Mouse (Mus musculus): ENCODE measurements around the gene Stx17.

Gene Stx17

DNA sequence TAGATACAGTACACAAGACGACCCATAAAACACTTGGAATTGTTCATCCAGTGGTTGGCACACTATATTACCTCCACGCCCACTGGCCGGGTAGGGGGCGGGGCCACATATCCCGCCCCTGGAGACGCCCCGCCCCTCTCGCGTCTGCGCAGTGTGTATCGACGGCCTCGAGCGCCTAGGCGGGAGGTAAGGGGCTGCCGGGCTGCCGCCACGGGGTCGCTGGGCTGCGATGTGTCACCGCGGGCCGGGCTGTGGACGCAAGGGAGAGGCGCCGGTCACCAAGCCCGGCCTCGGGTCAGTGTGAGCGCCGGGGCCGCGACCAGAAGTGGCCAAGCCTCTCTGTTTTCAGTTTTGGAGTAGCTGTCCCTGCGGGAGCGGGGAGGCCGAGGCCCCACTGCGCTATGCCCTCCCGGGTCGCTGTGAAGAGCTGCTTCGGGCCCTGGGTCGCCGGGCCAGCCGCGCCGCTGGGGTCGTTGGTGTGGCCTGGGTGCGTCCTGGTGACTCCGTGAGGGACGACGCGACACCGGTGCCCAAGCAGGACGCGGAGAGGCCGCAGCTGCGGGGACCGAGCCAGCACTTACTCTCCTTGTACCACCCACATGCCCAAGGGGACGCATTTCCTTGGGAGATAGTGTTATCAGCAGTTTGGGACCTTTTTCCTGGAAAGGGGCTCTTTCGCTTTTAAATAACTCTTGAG lies at the start of gene Stx17:
Gene Stx17 (plus strand): TSS at position 143 of the 697 bp plus-strand sequence.
- DNase-seq (ENCODE audit: low spot score in 2 of 2), result peak; percentile 88 to 89

DNA sequence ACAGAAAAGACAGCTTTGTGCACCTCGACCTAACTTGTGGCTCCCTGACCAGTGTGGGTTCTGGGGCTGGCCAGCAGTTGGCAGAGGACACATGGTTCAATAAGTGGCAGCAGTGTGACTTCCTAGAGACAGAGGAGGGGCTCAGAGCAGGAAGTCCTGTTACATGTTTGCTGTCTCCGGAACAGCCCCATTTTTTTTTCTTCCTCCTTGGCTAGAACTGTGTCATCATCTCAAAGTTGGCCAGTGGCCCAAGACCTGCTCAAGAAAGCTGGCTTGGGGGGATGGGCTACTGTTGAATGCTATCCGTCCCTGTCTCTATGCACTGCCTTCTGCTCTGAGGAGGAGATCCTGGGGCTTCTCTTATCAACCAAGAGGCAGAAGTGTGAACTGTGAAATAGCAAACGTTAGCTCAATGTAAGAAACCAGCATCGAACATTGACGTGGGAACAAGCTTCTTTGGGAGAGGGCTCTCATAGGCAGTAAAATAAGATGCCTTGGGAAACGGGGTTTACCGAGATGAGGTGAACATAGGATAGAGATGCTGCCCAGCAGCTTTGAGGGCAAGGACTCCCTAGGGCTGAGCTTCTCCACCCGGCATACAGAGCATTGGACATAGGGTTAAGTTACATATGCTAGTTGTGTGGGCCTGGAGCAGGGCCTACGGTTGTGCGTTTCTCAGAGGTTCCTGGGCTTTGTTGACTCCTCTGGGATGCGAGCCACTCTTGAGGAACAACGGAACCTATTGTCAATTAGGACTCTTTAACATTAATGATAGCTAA lies 47.8 kb upstream of the Stx17 start:
- peak; percentile 44 to 47 for DNase-seq (ENCODE audit: low spot score in 2 of 2)

DNA sequence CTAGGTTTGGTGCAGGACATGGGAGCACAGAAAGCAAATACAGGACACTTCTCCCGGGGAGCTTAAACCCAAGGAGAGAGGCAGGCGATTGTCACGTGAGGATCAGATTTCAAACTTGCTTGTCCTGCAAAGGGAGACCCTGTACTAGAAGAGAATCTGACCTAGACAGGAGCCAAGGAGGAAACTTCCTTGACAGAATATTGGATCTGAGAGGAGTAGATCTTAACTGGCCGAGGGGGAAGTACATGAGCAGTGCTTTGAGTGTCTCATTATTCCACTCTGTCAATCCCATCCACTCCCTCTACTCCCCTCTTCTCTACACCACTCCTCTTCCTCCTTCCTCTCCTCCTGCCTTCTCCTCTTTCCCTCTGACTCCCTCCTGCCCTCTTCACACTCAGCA lies 46.5 kb upstream of the Stx17 start:
- no peak for DNase-seq (ENCODE audit: low spot score in 2 of 2)

DNA sequence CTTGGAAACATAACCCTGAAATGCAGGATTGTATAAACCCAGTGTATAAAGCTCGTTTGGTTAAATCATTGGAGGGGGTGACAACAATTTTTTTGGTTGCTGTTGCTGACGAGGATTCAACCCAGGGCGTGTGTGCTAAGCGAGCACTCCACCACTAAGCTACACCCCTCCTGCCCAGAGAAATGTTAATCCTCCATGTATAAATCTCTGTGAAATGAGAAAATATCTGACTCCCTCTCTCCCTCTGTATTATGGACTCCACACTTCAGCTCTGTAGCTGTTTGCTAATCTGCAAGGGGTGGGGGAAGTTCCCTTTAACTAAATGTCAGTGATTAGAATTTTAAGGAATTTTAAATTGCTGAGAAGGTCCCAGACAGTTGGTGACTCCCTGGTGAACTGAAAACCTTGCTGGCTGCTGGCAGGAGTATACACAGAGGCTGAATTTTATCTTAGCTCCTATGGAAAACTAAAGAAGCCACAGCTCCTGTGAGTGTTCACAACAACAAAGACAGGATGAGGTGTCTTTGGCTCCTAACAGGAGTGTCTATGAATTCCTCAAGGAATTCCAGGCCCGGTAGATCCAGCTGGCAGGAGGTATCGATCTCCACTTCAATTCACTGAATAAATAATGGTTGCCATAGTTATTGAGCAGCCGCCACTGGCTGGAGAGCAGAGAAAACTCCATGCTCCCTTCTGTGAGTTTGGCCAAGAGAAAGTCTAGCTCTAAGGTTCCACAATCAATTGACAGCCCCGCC lies 45.3 kb upstream of the Stx17 start:
- DNase-seq (ENCODE audit: low spot score in 2 of 2), result peak in 1 of 2 experiments; percentile 38

DNA sequence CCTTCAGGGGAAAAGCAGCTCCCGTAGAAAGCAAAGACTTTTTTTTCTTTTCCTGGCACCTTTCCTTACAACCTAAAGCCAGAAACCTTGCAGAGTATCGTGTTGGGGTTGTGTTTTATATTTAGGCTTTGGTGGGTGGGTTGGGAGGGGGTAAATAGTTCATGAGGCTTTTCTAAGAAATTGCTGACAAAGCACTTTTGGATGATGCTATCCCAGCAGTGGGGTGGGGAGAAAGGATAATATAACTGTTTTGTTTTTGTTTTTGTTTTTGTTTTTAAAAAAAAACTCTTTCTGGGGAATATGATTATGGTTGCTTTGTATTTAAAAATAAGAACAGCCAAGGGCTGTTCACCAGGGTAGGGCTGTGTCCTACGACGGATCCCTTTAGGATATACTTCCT lies 41.3 kb upstream of the Stx17 start:
- no peak for DNase-seq (ENCODE audit: low spot score in 2 of 2)

DNA sequence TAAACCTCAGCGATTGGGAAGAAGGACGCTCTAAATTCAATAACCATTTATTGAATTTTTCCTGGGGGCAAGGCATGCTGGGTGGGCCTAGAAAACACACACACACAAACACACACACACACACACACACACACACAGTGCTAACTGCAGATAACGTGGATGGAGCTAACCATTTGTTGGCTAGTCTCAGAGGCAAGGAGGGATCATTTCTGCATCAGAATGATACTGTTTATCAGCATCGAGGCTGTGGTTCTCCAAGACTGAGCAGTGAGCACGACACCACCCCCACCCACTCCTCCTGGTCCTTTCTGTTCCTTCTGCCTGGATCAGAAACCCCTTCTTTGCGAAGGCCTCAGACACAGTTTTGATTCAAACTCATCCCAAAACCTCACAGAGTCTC lies 38.1 kb upstream of the Stx17 start:
- no peak for DNase-seq (ENCODE audit: low spot score in 2 of 2)

DNA sequence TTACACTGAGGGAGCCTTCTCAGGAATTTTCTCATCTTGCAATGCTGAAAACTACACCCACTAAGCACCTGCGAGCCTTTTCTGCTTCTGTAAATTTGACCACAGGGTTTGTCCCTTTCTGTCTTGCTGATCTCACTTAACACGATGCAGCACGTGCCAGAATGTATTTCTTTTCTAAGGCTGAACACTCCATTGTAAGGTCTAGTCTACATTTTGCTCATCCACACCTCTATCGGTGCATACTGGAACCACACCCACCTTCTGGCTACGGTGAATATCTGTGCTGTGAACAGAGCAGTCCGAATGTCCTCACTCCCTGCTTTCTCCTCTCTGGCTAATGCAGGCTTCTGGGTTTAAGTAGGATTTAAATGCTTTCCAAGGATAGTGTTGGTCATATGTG lies 37.2 kb upstream of the Stx17 start:
- no peak for DNase-seq (ENCODE audit: low spot score in 2 of 2)

DNA sequence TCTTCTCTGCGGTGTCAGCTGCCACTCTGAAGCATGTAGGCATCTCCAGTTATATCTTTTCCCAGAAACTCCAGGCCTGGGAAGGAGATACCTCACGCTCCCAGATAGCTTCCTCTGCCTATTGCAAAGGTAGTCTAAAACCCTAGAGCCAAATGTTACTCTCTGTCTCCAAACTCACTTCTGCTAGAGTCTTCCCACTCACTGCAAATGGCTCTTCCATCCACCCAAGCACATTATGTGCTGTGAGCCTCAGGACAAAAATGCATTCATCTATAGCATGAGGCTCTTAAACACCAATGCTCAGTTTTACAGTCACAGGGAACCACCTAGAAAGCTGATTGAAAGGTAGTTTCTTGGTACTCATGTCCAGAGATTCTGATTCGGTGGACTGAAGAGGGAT lies 31.5 kb upstream of the Stx17 start:
- DNase-seq (ENCODE audit: low spot score in 2 of 2), result no peak

DNA sequence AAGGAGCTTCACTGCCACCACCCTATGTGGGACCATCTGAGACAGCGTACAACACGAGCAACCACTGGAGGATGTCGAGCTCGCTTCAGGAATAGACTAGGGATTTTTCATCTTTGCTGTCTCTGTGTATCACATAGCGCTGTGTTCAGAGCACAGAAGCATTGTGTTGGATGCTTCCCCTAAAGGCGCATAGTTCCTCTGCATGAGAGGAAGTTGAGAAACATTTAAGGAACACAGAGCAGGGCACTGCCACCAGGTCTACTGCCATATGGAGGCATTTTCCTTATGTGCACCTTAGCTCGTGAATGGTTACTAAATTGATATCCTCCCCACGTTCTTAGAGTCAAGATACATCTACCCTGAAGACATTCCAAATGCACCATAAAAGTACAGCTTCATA lies 24.5 kb upstream of the Stx17 start:
- no peak for DNase-seq (ENCODE audit: low spot score in 2 of 2)

DNA sequence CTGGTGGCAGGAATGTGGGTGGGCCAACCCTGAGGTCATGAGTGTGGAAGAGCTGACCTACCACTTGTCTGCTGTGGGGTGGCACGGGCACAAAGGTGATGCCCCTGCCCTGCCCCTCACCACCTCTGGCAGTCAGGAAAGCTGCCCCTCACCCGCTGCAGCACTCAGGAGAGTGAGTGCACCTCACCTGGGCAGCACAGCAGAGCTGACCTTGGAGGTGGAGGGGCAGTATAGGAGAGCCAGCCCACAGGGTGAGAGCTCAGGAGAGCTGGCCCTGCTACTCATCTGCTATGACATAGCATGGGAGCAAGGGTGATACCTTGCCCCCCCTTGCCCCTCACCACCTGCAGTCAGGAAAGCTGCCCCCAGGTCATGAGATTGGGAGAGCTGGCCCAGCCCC lies 22.7 kb upstream of the Stx17 start:
- no peak for DNase-seq (ENCODE audit: low spot score in 2 of 2)

DNA sequence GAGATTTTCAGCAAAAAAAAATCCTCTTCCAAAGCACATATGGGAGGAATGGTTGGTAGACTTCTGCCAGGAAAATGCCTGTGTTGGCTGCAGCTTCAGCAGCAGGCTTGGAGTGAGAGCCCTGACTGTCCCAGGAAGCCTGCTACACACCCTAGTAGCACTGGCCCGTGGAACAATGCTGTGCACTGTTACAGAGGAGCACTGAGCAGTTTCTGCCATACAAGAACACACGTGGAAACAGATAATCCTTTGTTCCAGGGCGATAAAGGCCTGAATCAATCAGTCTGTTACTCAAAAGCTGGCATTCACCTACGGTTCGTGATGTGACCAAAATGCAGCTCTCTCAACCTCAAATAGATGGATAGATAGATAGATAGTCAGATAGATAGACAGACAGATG lies 19.3 kb upstream of the Stx17 start:
- DNase-seq (ENCODE audit: low spot score in 2 of 2), result peak in 1 of 2 experiments; percentile 39

DNA sequence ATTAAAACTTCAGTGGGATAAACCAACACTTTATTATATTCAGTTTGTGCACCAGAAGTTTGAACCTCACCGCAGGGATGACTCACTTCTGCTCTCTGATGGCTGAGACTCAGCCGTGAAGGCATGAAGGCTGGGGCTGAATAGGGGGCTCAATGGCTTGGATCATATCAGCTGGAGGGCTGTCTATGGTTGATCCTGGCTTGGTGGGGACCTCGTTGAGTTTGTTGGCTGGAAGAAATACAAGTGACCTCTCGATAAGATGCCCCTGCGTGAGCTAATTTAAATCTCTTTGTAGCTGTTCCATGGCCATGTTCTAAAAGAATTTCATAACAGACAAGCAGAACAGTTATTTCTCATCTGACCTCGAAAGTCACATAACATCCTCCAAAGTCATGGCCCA lies 17.6 kb upstream of the Stx17 start:
- DNase-seq (ENCODE audit: low spot score in 2 of 2), result no peak

DNA sequence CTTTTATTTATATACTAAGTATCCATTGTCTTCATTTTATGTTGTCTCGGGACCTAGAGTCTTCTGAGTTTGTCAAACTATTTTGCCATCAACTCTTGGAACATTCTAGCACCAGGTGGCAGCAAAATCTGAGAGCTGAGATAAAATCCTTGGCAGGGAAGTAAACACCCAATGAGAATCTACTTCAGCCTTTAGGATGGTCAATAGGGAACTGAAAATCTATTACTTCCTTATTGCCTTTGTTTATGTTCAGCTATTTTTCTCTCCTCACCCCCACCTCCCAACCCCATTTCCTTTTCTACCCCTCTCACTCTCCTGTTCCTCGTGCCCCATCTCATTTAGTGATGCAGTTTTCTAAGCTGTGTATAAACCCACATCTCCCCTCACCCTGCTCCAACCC lies 16.1 kb upstream of the Stx17 start:
- no peak for DNase-seq (ENCODE audit: low spot score in 2 of 2)

DNA sequence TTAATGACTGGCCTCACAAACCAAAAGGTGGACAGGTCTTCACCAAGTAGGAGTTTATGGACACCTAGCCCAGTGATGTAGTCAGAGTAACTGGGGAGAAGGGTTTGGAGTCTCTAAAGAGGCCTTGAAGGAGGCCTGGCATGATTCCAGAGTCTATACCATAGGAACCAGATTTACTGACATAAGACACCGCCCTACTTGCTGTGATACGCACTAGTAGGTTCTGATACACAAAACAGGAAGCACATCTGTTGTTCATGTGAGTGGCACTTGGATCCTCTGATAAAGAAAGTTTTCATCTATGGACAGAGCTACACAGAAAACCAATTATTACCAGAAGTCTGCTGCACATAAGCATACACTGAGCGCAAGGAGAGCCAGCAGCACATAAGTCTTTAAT lies 14.4 kb upstream of the Stx17 start:
- DNase-seq (ENCODE audit: low spot score in 2 of 2), result no peak

DNA sequence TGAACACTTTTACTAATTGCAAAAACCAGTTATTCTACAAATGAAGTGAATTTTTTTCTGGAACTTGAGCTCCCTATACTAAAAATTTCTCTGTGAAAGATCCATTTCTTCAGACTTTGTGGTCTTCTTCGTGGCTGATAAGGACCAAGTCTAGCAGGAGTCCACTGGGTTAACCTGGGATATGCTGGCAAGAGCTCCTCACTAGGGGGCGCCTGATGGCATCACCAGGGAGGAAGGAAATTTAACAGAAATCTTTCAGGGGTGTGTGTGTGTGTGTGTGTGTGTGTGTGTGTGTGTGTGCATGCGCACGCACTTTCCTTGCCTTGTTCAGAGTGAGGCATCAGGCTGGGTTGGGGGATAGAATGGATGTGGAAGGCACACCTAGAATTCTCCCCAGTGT lies 8.5 kb upstream of the Stx17 start:
- DNase-seq (ENCODE audit: low spot score in 2 of 2), result no peak

DNA sequence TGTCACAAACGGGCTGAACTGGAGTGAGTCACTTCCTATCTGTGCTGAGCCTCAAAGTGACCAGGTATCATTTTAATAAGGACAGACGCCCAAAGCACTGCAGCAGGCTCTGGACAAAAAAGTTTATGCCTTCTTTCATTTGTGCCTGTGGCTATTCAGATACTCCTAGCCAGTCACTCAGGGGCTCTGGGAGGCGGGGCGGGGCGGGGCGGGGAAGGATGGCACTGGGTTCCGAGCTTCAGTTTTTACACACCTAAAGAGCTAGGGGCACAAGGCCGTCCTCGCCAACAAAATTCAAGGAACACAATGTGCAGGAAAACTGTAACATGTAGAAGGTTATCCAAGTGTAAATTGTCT lies 321 bp upstream of the Stx17 start:
- no peak for DNase-seq (ENCODE audit: low spot score in 2 of 2)

DNA sequence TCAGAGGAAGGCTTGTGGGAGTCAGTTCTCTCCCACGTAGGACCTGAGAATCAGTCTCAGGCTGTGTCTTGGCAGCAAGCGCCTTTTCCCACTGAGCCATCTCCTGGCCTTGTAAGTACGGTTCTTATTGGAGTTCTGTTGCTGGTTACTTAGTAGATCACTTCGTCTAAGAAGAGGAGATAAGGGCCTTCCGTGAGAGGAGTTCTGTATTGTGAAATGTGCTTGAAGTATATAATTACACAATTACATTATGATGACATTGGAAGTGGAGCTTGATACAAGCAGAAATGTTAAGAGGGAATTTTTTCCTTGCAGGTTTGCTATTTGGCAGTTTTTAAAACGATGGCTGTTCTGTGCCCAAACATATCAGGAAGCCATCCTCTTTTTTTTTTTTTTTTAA lies 5.6 kb downstream of the Stx17 start:
- no peak for DNase-seq (ENCODE audit: low spot score in 2 of 2)

DNA sequence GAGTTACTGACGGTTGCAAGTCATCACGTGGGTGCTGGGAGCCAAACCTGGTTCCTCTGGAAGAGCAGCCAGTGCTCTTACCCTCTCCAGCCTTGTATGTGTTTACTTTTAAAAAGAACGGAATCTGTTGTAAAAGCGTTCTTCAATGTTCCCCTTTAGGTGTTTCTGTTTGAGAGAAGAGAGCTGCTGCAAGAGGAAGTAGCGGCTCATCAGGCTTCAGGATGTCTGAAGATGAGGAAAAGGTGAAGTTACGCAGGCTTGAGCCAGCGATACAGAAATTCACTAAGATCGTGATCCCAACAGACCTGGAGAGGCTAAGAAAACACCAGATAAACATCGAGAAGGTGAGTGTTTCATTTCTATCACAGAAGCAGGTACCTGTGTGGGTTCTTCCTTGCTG lies 6.9 kb downstream of the Stx17 start:
- DNase-seq (ENCODE audit: low spot score in 2 of 2), result no peak

DNA sequence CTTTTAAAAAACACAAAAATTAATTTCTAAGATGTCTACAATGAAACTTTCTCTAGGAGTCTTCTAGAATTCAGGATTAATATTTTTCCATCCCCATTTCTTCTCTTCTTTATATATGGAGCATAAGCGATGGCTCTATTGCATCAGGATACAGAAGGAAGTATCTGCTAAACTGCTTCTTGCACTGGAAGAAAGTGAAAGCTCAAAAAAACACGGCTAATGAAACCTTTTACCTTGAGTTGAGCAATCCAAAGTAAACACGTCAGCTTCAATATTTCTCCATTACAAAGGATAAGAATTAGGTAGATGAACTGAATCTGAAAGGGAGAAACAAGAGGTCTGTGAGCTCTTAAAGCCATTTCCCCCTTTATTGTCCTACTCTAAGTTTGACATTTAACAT lies 8.0 kb downstream of the Stx17 start:
- DNase-seq (ENCODE audit: low spot score in 2 of 2), result no peak

DNA sequence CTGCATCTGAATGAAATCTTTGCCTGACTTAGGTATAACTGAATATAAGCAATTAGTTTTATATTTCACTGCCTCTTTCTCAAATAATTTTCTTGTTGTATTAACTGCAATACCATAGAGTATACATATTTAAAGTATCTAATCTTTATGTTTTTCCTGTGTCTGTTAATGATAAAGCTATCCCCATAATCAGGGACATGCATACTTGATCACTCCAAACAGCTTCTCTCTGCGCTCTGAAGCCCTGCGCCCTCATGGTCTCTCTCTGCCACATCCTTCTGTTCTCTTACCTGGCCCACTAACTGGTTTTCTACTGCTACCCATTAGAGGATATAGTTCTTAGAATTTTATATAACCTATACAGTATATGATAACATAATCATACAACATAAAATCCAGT lies 24.8 kb downstream of the Stx17 start:
- no peak for DNase-seq (ENCODE audit: low spot score in 2 of 2)

DNA sequence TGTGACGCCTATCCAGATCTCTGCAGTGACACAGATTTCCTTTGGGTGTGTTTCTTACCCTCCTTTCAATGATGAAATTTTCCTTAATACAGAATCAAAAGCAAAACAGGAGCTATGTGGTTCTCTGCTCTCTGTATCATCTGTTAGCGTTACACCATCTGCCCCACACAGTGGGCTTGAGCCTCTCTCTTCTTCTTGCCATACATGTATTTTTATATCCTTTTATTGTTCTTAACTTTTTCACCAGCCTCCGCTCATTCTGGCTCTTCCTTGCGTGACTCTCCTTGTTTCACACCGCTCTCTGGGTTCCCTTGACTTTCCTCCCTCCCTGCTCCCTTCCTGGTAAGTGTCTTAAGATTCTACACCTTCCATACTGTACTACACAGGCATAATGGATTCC lies 28.5 kb downstream of the Stx17 start:
- DNase-seq (ENCODE audit: low spot score in 2 of 2), result peak in 1 of 2 experiments; percentile 54

DNA sequence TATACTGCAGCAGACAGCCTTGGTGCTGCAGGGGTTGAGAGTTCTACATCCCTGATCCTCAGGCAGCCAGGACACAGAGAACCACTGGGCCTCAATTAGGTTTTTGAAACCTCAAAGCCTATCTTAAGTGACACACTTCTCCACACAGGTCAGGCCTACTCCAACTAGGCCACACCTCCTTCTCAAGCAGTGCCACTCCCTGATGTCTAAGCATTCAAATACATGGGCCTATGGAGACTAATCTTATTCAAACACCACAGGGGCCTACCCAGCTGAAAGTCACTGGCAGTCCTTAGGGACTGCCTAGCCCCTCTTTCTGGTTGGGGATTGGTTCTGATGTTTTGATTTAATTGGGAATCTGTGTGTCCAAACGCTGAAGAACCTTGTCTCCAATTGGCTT lies 31.1 kb downstream of the Stx17 start:
- no peak for DNase-seq (ENCODE audit: low spot score in 2 of 2)

DNA sequence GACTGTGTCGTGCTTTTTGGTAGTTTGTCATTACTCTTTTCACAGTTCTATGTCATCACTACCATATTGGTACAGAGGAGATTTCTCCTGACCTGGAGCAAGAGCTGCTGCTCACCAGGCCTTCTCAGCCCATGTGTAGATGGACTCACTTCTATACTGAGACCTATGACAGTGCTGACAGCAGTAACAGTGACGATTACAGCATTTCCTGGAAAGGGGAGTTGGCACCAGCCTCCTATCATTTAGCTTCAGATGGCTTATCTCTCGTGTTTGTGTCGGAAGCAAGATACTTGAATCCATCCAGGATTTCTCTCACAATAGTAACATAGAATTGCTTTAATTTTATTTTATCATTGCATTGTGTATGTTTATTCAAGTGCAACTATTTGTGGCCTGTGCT lies 35.7 kb downstream of the Stx17 start:
- no peak for DNase-seq (ENCODE audit: low spot score in 2 of 2)

Measured in right cerebral cortex, postnatal 10 days (tissue).